Mouse (Mus musculus) heart, embryonic 16.5 days (tissue): ENCODE results near the gene Gja1. TPM values are rescaled to one million over a fixed set of nuclear protein-coding genes. Genes with fewer than 3 reads are reported as not detected.

Experiments used
- ATAC-seq: fragments of 200-750 bp; cut with Nextera tagmentation; replicated peaks from 2 replicates; pipeline ENCODE4 v1.8.0; 2017; ENCODE audit warnings: moderate number of reproducible peaks; ENCODE audit not compliant: insufficient read depth, low FRiP score; ENCODE audit errors: extremely low read depth
- H3K27ac ChIP-seq: fragments of 300-500 bp; sonication (generic); 2 replicates; pipeline ENCODE4 v1.5.1; 2014; ENCODE audit warnings: mild to moderate bottlenecking, low read length, control low read depth, moderate library complexity
- H3K27me3 ChIP-seq: fragments of 300-500 bp; sonication (generic); 2 replicates; pipeline ENCODE4 v1.6.1; 2014; ENCODE audit warnings: low read length, mixed read lengths; ENCODE audit not compliant: control insufficient read depth, insufficient read depth
- H3K36me3 ChIP-seq: fragments of 300-500 bp; sonication (generic); 2 replicates; pipeline ENCODE4 v1.6.1; 2014; ENCODE audit not compliant: control insufficient read depth, insufficient read depth
- H3K4me1 ChIP-seq: fragments of 300-500 bp; sonication (generic); 2 replicates; pipeline ENCODE4 v1.6.1; 2014; ENCODE audit warnings: low read length, mixed read lengths; ENCODE audit not compliant: control insufficient read depth, insufficient read depth
- H3K4me2 ChIP-seq: fragments of 300-500 bp; sonication (generic); 2 replicates; pipeline ENCODE4 v1.6.1; 2014; ENCODE audit warnings: low read depth, mild to moderate bottlenecking, control low read depth, low read length
- H3K4me3 ChIP-seq: fragments of 300-500 bp; sonication (generic); 2 replicates; pipeline ENCODE4 v1.5.1; 2014; ENCODE audit warnings: mild to moderate bottlenecking, control low read depth, low read length
- H3K9ac ChIP-seq: fragments of 300-500 bp; sonication (generic); 2 replicates; pipeline ENCODE4 v1.6.1; 2014; ENCODE audit warnings: low read length, control low read depth
- H3K9me3 ChIP-seq: fragments of 300-500 bp; sonication (generic); replicated peaks from 2 replicates; pipeline ENCODE4 v1.6.1; 2016; ENCODE audit warnings: low read length; ENCODE audit not compliant: control insufficient read depth
- WGBS: fragments of 180-500 bp; shearing (Covaris S2); extraction: QIAGEN DNeasy Blood & Tissue Kit; methylation state at CpG from one replicate; pipeline ENCODE4 v1.1.7; 2014; 5-methylcytosine and 5-hydroxymethylcytosine counted together
- polyA plus RNA-seq: library from polyadenylated mRNA; unstranded; fragments of >200 nt; fragmentation: Nextera tagmentation; extraction: Ambion mirVana; gene quantifications from 2 replicates; pipeline ENCODE4 v1.2.1, GENCODE M21; 2015

Gja1 gene
- polyA plus RNA-seq, 1 experiment from 2014 or later = 471 TPM

GRCm38 (mm10) chr10:56431600-56432389 is 54.7 kb downstream of the Gja1 start:
- ATAC-seq = peak; percentile 28; the same call in 1 of the 2 replicates
- Histone ChIP-seq H3K9me3 (no peaks in the 10 kb centered on the region), H3K4me3 (peak overlapping the region; percentile 48), H3K27me3 (no peaks in the 10 kb centered on the region), H3K9ac (peak overlapping the region; percentile 70), H3K4me1 (peaks cover 2% of the 10 kb centered on the region; the same call in 1 of the 2 replicates), H3K4me2 (peak overlapping the region; percentile 78), H3K36me3 (no peaks in the 10 kb centered on the region), H3K27ac (0 out of 2 replicates have a peak overlapping the region, but pooled peaks have one; percentile 27)
- 13% methylated on average over 23 of the region's 23 CpGs for WGBS

DNA sequence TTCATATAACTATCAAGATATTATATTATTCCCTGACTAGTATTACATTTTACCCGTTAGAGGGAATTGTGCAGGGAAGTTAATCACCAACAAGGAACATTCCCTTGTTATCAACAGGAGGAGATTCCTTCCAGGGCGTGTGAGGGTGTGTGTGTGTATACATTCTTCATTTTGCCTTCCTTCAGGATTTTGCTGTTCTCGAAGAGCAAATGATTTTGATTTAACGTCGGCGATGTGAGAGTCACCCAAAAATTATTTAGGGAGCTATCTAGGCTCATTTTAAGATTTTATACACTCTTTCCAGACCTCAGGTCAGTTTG is 55.2 kb downstream of the Gja1 start:
- peaks cover 5% of the 10 kb centered on the region; the same call in 1 of the 2 replicates for H3K4me1 ChIP-seq
- H3K36me3 ChIP-seq = no peaks in the 10 kb centered on the region
- no peak overlapping the region for H3K27ac ChIP-seq
- no peak for ATAC-seq
- no peaks in the 10 kb centered on the region for H3K27me3 ChIP-seq
- peak overlapping the region; percentile 78; the same call in 1 of the 2 replicates for H3K4me2 ChIP-seq
- no peak overlapping the region; the same call in 1 of the 2 replicates for H3K9ac ChIP-seq
- no peak overlapping the region for H3K4me3 ChIP-seq
- H3K9me3 ChIP-seq = no peaks in the 10 kb centered on the region
- 56% methylated on average over 6 of the region's 6 CpGs for WGBS

DNA sequence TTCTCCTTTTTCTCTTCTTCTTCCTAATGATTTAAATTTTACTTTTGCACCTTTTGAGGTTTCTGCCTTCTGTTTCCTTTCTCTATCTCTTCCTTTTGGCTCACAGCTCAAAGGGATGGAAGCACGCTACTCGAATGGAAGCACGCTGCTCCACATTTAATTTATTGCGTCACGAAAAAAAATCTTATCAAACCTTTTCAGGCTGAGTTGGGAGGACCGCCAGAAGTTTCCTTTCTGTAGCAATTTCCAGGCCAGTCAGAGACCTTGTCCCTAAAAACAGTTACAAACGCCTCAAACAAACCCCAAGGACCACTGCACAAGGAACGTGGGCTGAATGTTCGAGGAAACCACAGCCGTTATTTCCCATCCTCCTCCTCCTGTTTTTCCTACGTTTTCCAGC is 60.2 kb downstream of the Gja1 start:
- Histone ChIP-seq H3K4me2 (no peak overlapping the region), H3K4me1 (0 out of 2 replicates have a peak, but pooled peaks cover 2% of the 10 kb centered on the region), H3K27ac (no peak overlapping the region; the same call in 1 of the 2 replicates), H3K36me3 (no peaks in the 10 kb centered on the region), H3K9me3 (no peaks in the 10 kb centered on the region), H3K9ac (no peak overlapping the region), H3K4me3 (no peak overlapping the region), H3K27me3 (no peaks in the 10 kb centered on the region)
- WGBS = 53% methylated on average over 11 of the region's 11 CpGs
- ATAC-seq = no peak

DNA sequence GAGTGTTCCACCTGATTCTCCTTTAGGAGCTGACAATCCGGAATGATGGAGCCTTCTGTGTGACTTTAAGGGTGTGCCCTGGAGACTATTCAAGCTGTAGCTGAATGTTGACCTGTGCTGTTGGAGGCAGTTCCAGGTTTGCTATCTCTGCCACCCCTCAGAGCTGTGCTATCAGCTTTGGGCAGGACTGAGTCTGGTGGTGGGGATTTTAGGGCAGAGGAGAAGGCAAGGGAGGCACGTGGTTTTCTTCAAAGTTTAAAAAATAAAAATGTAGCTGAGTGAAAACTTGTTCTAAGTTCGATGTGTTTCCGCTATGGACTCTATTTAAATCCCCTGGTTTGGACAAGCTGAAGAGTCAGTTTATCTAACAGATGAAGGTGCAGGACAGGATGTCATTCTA is 62.5 kb downstream of the Gja1 start:
- Histone ChIP-seq H3K36me3 (no peaks in the 10 kb centered on the region), H3K4me2 (no peak overlapping the region), H3K27ac (no peak overlapping the region), H3K27me3 (no peaks in the 10 kb centered on the region), H3K9me3 (no peaks in the 10 kb centered on the region), H3K4me1 (0 out of 2 replicates have a peak, but pooled peaks cover 2% of the 10 kb centered on the region), H3K4me3 (no peak overlapping the region), H3K9ac (no peak overlapping the region)
- 58% methylated on average over 4 of the region's 4 CpGs for WGBS
- no peak for ATAC-seq

DNA sequence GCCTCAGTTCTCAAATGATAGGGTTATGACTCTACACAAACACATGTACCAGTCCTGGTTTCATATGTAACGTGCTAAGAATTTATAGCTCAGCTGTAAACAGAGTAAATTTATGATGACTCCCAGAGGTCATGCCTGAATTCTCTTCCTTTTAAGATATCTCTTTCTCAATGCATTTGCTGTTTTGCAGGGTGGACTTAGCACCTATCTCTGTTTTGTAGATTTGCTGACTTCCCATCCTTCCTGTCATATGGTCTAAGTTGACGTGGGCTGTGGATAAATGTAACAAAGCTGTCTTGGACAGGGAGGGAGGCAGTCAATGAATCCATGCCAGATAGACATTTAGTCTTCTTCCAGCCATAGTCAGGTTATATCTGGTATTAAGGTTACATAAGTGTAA is 67.3 kb downstream of the Gja1 start:
- Histone ChIP-seq H3K4me1 (no peaks in the 10 kb centered on the region), H3K4me3 (no peak overlapping the region), H3K27me3 (no peaks in the 10 kb centered on the region), H3K9me3 (no peaks in the 10 kb centered on the region), H3K27ac (no peak overlapping the region), H3K4me2 (no peak overlapping the region), H3K36me3 (no peaks in the 10 kb centered on the region), H3K9ac (no peak overlapping the region)
- whole genome bisulfite sequencing = 70% methylated on average over 2 of the region's 2 CpGs
- no peak for ATAC-seq

DNA sequence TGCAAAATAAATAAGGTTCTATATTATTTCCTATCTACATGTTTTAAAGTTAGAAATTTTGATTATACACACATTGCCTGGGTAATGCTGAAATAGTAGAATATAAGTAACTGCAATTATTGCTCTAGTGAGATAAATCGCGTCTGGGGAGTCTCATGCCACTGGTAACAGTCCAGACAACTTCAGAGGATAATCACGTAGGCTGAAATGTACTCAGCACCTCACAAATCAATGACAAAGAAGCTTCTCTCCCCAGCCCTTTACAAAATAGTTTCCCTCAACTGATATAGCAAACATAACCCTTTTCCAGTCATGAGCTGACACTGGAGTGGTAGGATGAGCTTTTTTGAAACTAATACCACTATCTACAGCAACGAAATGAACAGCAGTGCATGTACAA is 71.9 kb downstream of the Gja1 start:
- Histone ChIP-seq H3K36me3 (no peaks in the 10 kb centered on the region), H3K9me3 (no peaks in the 10 kb centered on the region), H3K9ac (no peak overlapping the region), H3K4me3 (no peak overlapping the region), H3K4me1 (no peaks in the 10 kb centered on the region), H3K27me3 (no peaks in the 10 kb centered on the region), H3K4me2 (no peak overlapping the region), H3K27ac (no peak overlapping the region)
- WGBS = 47% methylated on average over 4 of the region's 4 CpGs
- ATAC-seq = no peak

Other genes with a start within 250 kb of the Gja1 start
- 2.1 and 2.3 TPM in 2 replicates for gene Tbc1d32, start 148.6 kb upstream of the Gja1 start, polyA plus RNA-seq